Mouse (Mus musculus) hindbrain, embryonic 16.5 days (tissue): ENCODE data around the gene Arhgef2. TPM values are rescaled to one million over a fixed set of nuclear protein-coding genes. Genes with fewer than 3 reads are reported as not detected.
"Not testable (repeated sequence)": the region's sequence is repeated elsewhere in the genome, so short reads cannot be mapped to it uniquely, and the experiment has no call there.

ENCODE experiments used
- ATAC-seq: fragments of 200-750 bp; cut with Nextera tagmentation; 2 replicates; pipeline ENCODE4 v1.8.0; 2017; ENCODE audit warnings: moderate TSS enrichment, moderate library complexity
- H3K27ac ChIP-seq: fragments of 300-500 bp; sonication (generic); 2 replicates; pipeline ENCODE4 v1.5.1; 2014; ENCODE audit warnings: low read depth, mild to moderate bottlenecking, control low read depth, low read length, moderate library complexity
- H3K27me3 ChIP-seq: fragments of 300-500 bp; sonication (generic); replicated peaks from 2 replicates; pipeline ENCODE4 v1.6.1; 2014; ENCODE audit warnings: low read length; ENCODE audit not compliant: control insufficient read depth, insufficient read depth
- H3K36me3 ChIP-seq: fragments of 300-500 bp; sonication (generic); 2 replicates; pipeline ENCODE4 v1.6.1; 2014; ENCODE audit warnings: mild to moderate bottlenecking, low read length, moderate library complexity, mixed read lengths; ENCODE audit not compliant: control insufficient read depth, insufficient read depth
- H3K4me1 ChIP-seq: fragments of 300-500 bp; sonication (generic); 2 replicates; pipeline ENCODE4 v1.6.1; 2014; ENCODE audit warnings: low read depth, low read length; ENCODE audit not compliant: control insufficient read depth, insufficient read depth
- H3K4me2 ChIP-seq: fragments of 300-500 bp; sonication (generic); 2 replicates; pipeline ENCODE4 v1.6.1; 2014; ENCODE audit warnings: mild to moderate bottlenecking, low read length, control low read depth, moderate library complexity
- H3K4me3 ChIP-seq: fragments of 300-500 bp; sonication (generic); 2 replicates; pipeline ENCODE4 v1.5.1; 2014; ENCODE audit warnings: mild to moderate bottlenecking, low read length, control low read depth, moderate library complexity
- H3K9ac ChIP-seq: fragments of 300-500 bp; sonication (generic); 2 replicates; pipeline ENCODE4 v1.6.1; 2014; ENCODE audit warnings: low read depth, mild to moderate bottlenecking, control low read depth, low read length, moderate library complexity
- H3K9me3 ChIP-seq: fragments of 300-500 bp; sonication (generic); 2 replicates; pipeline ENCODE4 v1.6.1; 2014; ENCODE audit warnings: mild to moderate bottlenecking, low read length, moderate library complexity; ENCODE audit not compliant: control insufficient read depth
- WGBS: fragments of 180-500 bp; shearing (Covaris S2); extraction: QIAGEN DNeasy Blood & Tissue Kit; methylation state at CpG from one replicate; pipeline ENCODE4 v1.1.7; 2014; 5-methylcytosine and 5-hydroxymethylcytosine counted together
- polyA plus RNA-seq: library from polyadenylated mRNA; unstranded; fragments of >200 nt; fragmentation: Nextera tagmentation; extraction: Ambion mirVana; gene quantifications from 2 replicates; pipeline ENCODE4 v1.2.1, GENCODE M21; 2015

Arhgef2 gene
- 79.0 and 104 TPM in 2 replicates for polyA plus RNA-seq

GRCm38 (mm10) chr3:88605666-88606065 lies at the start of gene Arhgef2:
Gene Arhgef2 (plus strand): TSS chr3:88605966.
- H3K27me3 ChIP-seq, H3K27ac ChIP-seq, H3K4me2 ChIP-seq, ATAC-seq, H3K4me3 ChIP-seq, H3K9ac ChIP-seq, H3K36me3 ChIP-seq, H3K4me1 ChIP-seq, H3K9me3 ChIP-seq: not testable (repeated sequence)
- WGBS = 88% methylated on average over 2 of the region's 2 CpGs

- 98% methylated on average over 8 of the region's 8 CpGs for WGBS
- H3K4me1 ChIP-seq = peaks cover 19% of the 10 kb centered on the region
- no peak overlapping the region for H3K27ac ChIP-seq
- peaks cover 26% of the 10 kb centered on the region for H3K36me3 ChIP-seq
- no peaks in the 10 kb centered on the region for H3K27me3 ChIP-seq
- H3K4me2 ChIP-seq = no peak overlapping the region
- no peak overlapping the region for H3K4me3 ChIP-seq
- no peak for ATAC-seq
- H3K9me3 ChIP-seq = no peaks in the 10 kb centered on the region
- no peak overlapping the region for H3K9ac ChIP-seq
Measured at GRCm38 (mm10) chr3:88556616-88557015, 49.1 kb upstream of the Arhgef2 start.

GRCm38 (mm10) chr3:88559596-88559995 lies 46.2 kb upstream of the Arhgef2 start:
- ATAC-seq = no peak
- H3K36me3 ChIP-seq = peaks cover 34% of the 10 kb centered on the region
- H3K4me3 ChIP-seq = no peak overlapping the region
- H3K9ac ChIP-seq = no peak overlapping the region
- no peak overlapping the region for H3K27ac ChIP-seq
- H3K4me1 ChIP-seq = peaks cover 9% of the 10 kb centered on the region
- no peak overlapping the region for H3K4me2 ChIP-seq
- 89% methylated on average over 9 of the region's 9 CpGs for whole genome bisulfite sequencing
- no peaks in the 10 kb centered on the region for H3K9me3 ChIP-seq
- H3K27me3 ChIP-seq = no peaks in the 10 kb centered on the region

- no peaks in the 10 kb centered on the region for H3K27me3 ChIP-seq
- WGBS = 49% methylated on average over 4 of the region's 4 CpGs
- H3K9me3 ChIP-seq = no peaks in the 10 kb centered on the region
- no peak overlapping the region for H3K9ac ChIP-seq
- no peak overlapping the region for H3K27ac ChIP-seq
- no peak overlapping the region for H3K4me3 ChIP-seq
- H3K4me2 ChIP-seq = no peak overlapping the region
- peaks cover 42% of the 10 kb centered on the region for H3K36me3 ChIP-seq
- H3K4me1 ChIP-seq = no peaks in the 10 kb centered on the region
- ATAC-seq = 0 out of 2 replicates have a peak, but pooled peaks have one; percentile 12
Measured at GRCm38 (mm10) chr3:88561989-88562388, 43.8 kb upstream of the Arhgef2 start.

GRCm38 (mm10) chr3:88563442-88563841 lies 42.3 kb upstream of the Arhgef2 start:
- peaks cover 45% of the 10 kb centered on the region for H3K36me3 ChIP-seq
- 54% methylated on average over 4 of the region's 4 CpGs for WGBS
- H3K9me3 ChIP-seq = no peaks in the 10 kb centered on the region
- no peaks in the 10 kb centered on the region for H3K4me1 ChIP-seq
- H3K27ac ChIP-seq = no peak overlapping the region
- no peak overlapping the region for H3K4me3 ChIP-seq
- no peak overlapping the region for H3K9ac ChIP-seq
- no peak overlapping the region for H3K4me2 ChIP-seq
- ATAC-seq = 0 out of 2 replicates have a peak, but pooled peaks have one; percentile 48
- no peaks in the 10 kb centered on the region for H3K27me3 ChIP-seq

GRCm38 (mm10) chr3:88563966-88564365 lies 41.8 kb upstream of the Arhgef2 start:
- no peaks in the 10 kb centered on the region for H3K4me1 ChIP-seq
- H3K27me3 ChIP-seq = no peaks in the 10 kb centered on the region
- 80% methylated on average over 7 of the region's 7 CpGs for WGBS
- no peaks in the 10 kb centered on the region for H3K9me3 ChIP-seq
- H3K36me3 ChIP-seq = peaks cover 47% of the 10 kb centered on the region
- H3K4me3 ChIP-seq = no peak overlapping the region
- no peak overlapping the region for H3K9ac ChIP-seq
- no peak overlapping the region for H3K27ac ChIP-seq
- ATAC-seq = no peak
- H3K4me2 ChIP-seq = no peak overlapping the region

- Histone ChIP-seq H3K27ac (no peak overlapping the region), H3K4me2 (no peak overlapping the region), H3K4me3 (no peak overlapping the region), H3K9ac (no peak overlapping the region), H3K9me3 (no peaks in the 10 kb centered on the region), H3K4me1 (no peaks in the 10 kb centered on the region), H3K36me3 (peaks cover 44% of the 10 kb centered on the region), H3K27me3 (no peaks in the 10 kb centered on the region)
- ATAC-seq = no peak
- 89% methylated on average over 3 of the region's 3 CpGs for WGBS
Measured at GRCm38 (mm10) chr3:88566116-88566515, 39.6 kb upstream of the Arhgef2 start.

GRCm38 (mm10) chr3:88566536-88567061 lies 39.2 kb upstream of the Arhgef2 start:
- Histone ChIP-seq H3K9me3 (no peaks in the 10 kb centered on the region), H3K9ac (no peak overlapping the region), H3K4me3 (no peak overlapping the region), H3K27me3 (no peaks in the 10 kb centered on the region), H3K36me3 (peaks cover 41% of the 10 kb centered on the region), H3K4me1 (no peaks in the 10 kb centered on the region), H3K4me2 (no peak overlapping the region), H3K27ac (no peak overlapping the region)
- WGBS = 88% methylated on average over 4 of the region's 4 CpGs
- no peak for ATAC-seq

GRCm38 (mm10) chr3:88567892-88568291 lies 37.9 kb upstream of the Arhgef2 start:
- H3K4me2 ChIP-seq = no peak overlapping the region
- no peak for ATAC-seq
- no peaks in the 10 kb centered on the region for H3K27me3 ChIP-seq
- no peaks in the 10 kb centered on the region for H3K9me3 ChIP-seq
- H3K27ac ChIP-seq = no peak overlapping the region
- H3K9ac ChIP-seq = no peak overlapping the region
- WGBS = 87% methylated on average over 6 of the region's 6 CpGs
- H3K4me3 ChIP-seq = no peak overlapping the region
- peaks cover 40% of the 10 kb centered on the region for H3K36me3 ChIP-seq
- no peaks in the 10 kb centered on the region for H3K4me1 ChIP-seq

- no peak for ATAC-seq
- Histone ChIP-seq H3K27me3 (no peaks in the 10 kb centered on the region), H3K9ac (no peak overlapping the region)
Measured at GRCm38 (mm10) chr3:88568615-88569014, 37.2 kb upstream of the Arhgef2 start.

More at GRCm38 (mm10) chr3:88568615-88569014, 37.2 kb upstream of the Arhgef2 start:
- Histone ChIP-seq H3K9me3 (no peaks in the 10 kb centered on the region), H3K36me3 (peaks cover 38% of the 10 kb centered on the region), H3K4me1 (no peaks in the 10 kb centered on the region), H3K4me3 (no peak overlapping the region), H3K27ac (no peak overlapping the region), H3K4me2 (no peak overlapping the region)
- WGBS = 98% methylated on average over 2 of the region's 2 CpGs
